Mouse (Mus musculus) midbrain, postnatal 0 days (tissue): ENCODE measurements around the gene Sec23a. TPM values are rescaled to one million over a fixed set of nuclear protein-coding genes. Genes with fewer than 3 reads are reported as not detected.

ENCODE experiments used
- ATAC-seq: fragments of 200-750 bp; cut with Nextera tagmentation; 2 replicates; pipeline ENCODE4 v1.8.0; 2017; ENCODE audit warnings: moderate number of reproducible peaks, mild to moderate bottlenecking, moderate TSS enrichment, moderate library complexity; ENCODE audit not compliant: low FRiP score
- DNase-seq: peaks from one replicate; pipeline ENCODE4 v3.0.0-alpha.2; 2015; ENCODE audit warnings: low spot score
- H3K27ac ChIP-seq: fragments of 300-500 bp; sonication (generic); 2 replicates; pipeline ENCODE4 v1.5.1; 2014; ENCODE audit warnings: low read depth, mild to moderate bottlenecking, low read length, mixed read lengths
- H3K27me3 ChIP-seq: fragments of 300-500 bp; sonication (generic); 2 replicates; pipeline ENCODE4 v1.6.1; 2014; ENCODE audit warnings: low read length, control low read depth, mixed read lengths; ENCODE audit not compliant: insufficient read depth
- H3K36me3 ChIP-seq: fragments of 300-500 bp; sonication (generic); 2 replicates; pipeline ENCODE4 v1.6.1; 2014; ENCODE audit warnings: low read length, control low read depth, mixed read lengths; ENCODE audit not compliant: insufficient read depth
- H3K4me1 ChIP-seq: fragments of 300-500 bp; sonication (generic); 2 replicates; pipeline ENCODE4 v1.6.1; 2014; ENCODE audit warnings: mild to moderate bottlenecking, control low read depth, antibody characterized with exemption, low read length, mixed read lengths; ENCODE audit not compliant: insufficient read depth
- H3K4me2 ChIP-seq: fragments of 300-500 bp; sonication (generic); 2 replicates; pipeline ENCODE4 v1.6.1; 2014; ENCODE audit warnings: low read depth, mild to moderate bottlenecking, low read length, mixed read lengths; ENCODE audit not compliant: poor library complexity, severe bottlenecking
- H3K4me3 ChIP-seq: fragments of 300-500 bp; sonication (generic); 2 replicates; pipeline ENCODE4 v1.5.1; 2014; ENCODE audit warnings: low read depth, mild to moderate bottlenecking, low read length, moderate library complexity
- H3K9ac ChIP-seq: fragments of 300-500 bp; sonication (generic); replicated peaks from 2 replicates; pipeline ENCODE4 v1.6.1; 2014; ENCODE audit warnings: mild to moderate bottlenecking, low read length, moderate library complexity, mixed read lengths; ENCODE audit not compliant: poor library complexity, severe bottlenecking
- H3K9me3 ChIP-seq: fragments of 300-500 bp; sonication (generic); 2 replicates; pipeline ENCODE4 v1.6.1; 2016; ENCODE audit warnings: low read length, control low read depth
- CTCF ChIP-seq: IDR thresholded peaks from 2 replicates; pipeline ENCODE4 v1.5.1; 2016; ENCODE audit warnings: antibody characterized with exemption, mild to moderate bottlenecking
- WGBS: fragments of 180-500 bp; shearing (Covaris S2); extraction: QIAGEN DNeasy Blood & Tissue Kit; methylation state at CpG from one replicate; pipeline ENCODE4 v1.1.7; 2014; 5-methylcytosine and 5-hydroxymethylcytosine counted together
- polyA plus RNA-seq: library from polyadenylated mRNA; unstranded; fragments of >200 nt; fragmentation: Nextera tagmentation; extraction: Ambion mirVana; gene quantifications from 2 replicates; pipeline ENCODE4 v1.2.1, GENCODE M21; 2015
- total RNA-seq: library from RNA; depleted of rRNA; stranded (reverse); fragments of >200 nt; gene quantifications from 2 replicates; pipeline ENCODE4 v1.2.3, GENCODE M21; 2014

Gene Sec23a
- total and polyA plus RNA-seq, 2 experiments from 2014 or later = 92.3 to 150 TPM

DNA sequence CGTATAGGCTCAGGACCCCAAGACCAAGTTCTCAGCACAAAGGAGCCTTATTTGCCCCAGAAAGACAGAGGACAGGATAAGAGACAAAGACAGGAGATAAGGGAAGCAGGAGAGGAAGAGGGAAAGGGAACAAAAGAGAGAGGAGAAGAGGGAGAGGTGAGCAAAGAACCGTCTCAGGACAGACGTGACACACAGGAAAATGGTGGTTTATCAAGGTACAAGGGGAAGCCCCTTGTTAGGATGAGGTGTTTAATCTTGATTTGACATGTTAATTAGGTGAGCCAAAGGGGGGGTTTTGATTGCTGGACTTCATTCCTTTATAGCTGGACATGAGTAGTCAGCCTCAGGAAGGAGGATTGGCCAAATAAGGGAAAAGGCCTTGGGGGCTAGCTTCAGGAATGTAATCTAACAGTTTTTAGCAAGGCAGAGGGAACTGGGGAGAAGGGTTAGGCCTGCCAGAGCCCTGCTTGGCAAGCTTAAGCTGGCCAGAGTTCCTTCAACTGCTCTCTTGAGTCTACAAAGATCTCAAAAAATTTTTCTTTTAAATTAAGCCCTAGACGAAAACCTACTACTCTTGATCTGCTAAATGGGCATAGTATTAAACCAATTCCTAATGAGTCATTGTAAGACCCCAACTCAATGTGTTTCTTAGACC lies 43.5 kb upstream of the Sec23a start:
- Histone ChIP-seq H3K27ac (no peak overlapping the region), H3K27me3 (no peaks in the 10 kb centered on the region), H3K9ac (no peak overlapping the region), H3K4me2 (no peak overlapping the region), H3K36me3 (0 out of 2 replicates have a peak, but pooled peaks cover 3% of the 10 kb centered on the region), H3K9me3 (no peaks in the 10 kb centered on the region), H3K4me1 (peaks cover 10% of the 10 kb centered on the region; the same call in 1 of the 2 replicates), H3K4me3 (no peak overlapping the region)
- 90% methylated on average over 4 of the region's 4 CpGs for whole genome bisulfite sequencing
- DNase-seq = no peak
- no peak for ATAC-seq
- no peak for TF ChIP-seq CTCF

GRCm38 (mm10) chr12:59053976-59054375 lies 42.2 kb upstream of the Sec23a start:
- H3K27ac ChIP-seq = no peak overlapping the region
- no peak for ATAC-seq

DNA sequence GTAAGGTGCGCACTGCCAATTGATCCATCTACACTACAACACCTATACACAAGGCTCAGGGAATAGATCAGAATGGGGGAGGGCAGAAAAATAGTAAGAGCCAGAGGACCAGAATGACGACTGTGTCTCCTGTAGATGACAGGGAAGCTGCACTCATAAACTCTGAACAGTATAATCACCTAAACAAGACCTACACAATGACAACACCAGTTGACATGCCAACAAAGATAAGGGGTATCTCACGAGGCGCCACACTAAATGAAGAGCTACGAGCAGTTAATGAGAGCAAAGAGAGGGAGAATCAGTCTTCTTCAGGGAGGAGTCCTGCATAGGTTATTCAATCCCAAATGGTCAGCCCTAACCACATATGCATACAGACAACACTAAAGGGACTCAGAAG lies 41.3 kb upstream of the Sec23a start:
- H3K4me3 ChIP-seq = no peak overlapping the region
- no peaks in the 10 kb centered on the region for H3K27me3 ChIP-seq
- ATAC-seq (no peak), DNase-seq (no peak)
- H3K27ac ChIP-seq = no peak overlapping the region
- H3K36me3 ChIP-seq = peaks cover 8% of the 10 kb centered on the region; the same call in 1 of the 2 replicates
- H3K4me2 ChIP-seq = no peak overlapping the region
- no peaks in the 10 kb centered on the region for H3K4me1 ChIP-seq
- WGBS = 91% methylated on average over 5 of the region's 5 CpGs
- no peak for TF ChIP-seq CTCF
- no peak overlapping the region for H3K9ac ChIP-seq
- H3K9me3 ChIP-seq = no peaks in the 10 kb centered on the region

More at GRCm38 (mm10) chr12:59053976-59054375, 42.2 kb upstream of the Sec23a start:
- Histone ChIP-seq H3K4me1 (0 out of 2 replicates have a peak, but pooled peaks cover under 1% of the 10 kb centered on the region), H3K9me3 (no peaks in the 10 kb centered on the region), H3K4me2 (no peak overlapping the region), H3K9ac (no peak overlapping the region), H3K36me3 (peaks cover 6% of the 10 kb centered on the region; the same call in 1 of the 2 replicates), H3K27me3 (no peaks in the 10 kb centered on the region), H3K4me3 (no peak overlapping the region)
- no peak for DNase-seq
- TF ChIP-seq CTCF = no peak

GRCm38 (mm10) chr12:59052470-59052869 lies 40.7 kb upstream of the Sec23a start:
- Histone ChIP-seq H3K36me3 (peaks cover 8% of the 10 kb centered on the region; the same call in 1 of the 2 replicates), H3K4me1 (no peaks in the 10 kb centered on the region), H3K27me3 (no peaks in the 10 kb centered on the region), H3K4me2 (no peak overlapping the region), H3K27ac (no peak overlapping the region), H3K9ac (no peak overlapping the region), H3K4me3 (no peak overlapping the region), H3K9me3 (no peaks in the 10 kb centered on the region)
- no peak for TF ChIP-seq CTCF
- ATAC-seq (no peak), DNase-seq (no peak)
- 98% methylated on average over 3 of the region's 3 CpGs for WGBS

DNA sequence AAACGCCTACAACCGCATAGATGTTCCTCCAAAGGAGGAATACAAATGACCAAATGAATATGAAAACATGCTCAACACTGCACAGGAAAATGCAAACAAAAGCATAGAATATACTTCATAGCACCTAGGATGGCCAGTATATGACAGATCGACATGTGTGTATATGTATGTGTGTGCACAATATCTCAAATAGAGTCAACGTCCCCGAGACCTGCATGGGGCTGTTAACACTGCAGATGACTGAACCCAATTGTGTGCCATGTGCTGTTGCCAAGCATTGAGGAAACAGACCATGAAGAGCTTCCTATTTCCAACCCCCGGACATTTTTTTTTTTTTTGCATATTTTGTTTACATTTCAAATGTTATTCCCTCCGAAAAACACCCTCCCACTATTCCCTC lies 29.0 kb upstream of the Sec23a start:
- H3K9ac ChIP-seq = no peak overlapping the region
- H3K4me1 ChIP-seq = no peaks in the 10 kb centered on the region
- 38% methylated on average over 7 of the region's 7 CpGs for WGBS
- no peak for TF ChIP-seq CTCF
- no peaks in the 10 kb centered on the region for H3K9me3 ChIP-seq
- no peak overlapping the region for H3K4me3 ChIP-seq
- H3K27me3 ChIP-seq = no peaks in the 10 kb centered on the region
- DNase-seq (peak; percentile 7), ATAC-seq (no peak)
- no peak overlapping the region for H3K27ac ChIP-seq
- no peak overlapping the region for H3K4me2 ChIP-seq
- H3K36me3 ChIP-seq = peaks cover 15% of the 10 kb centered on the region; the same call in 1 of the 2 replicates

DNA sequence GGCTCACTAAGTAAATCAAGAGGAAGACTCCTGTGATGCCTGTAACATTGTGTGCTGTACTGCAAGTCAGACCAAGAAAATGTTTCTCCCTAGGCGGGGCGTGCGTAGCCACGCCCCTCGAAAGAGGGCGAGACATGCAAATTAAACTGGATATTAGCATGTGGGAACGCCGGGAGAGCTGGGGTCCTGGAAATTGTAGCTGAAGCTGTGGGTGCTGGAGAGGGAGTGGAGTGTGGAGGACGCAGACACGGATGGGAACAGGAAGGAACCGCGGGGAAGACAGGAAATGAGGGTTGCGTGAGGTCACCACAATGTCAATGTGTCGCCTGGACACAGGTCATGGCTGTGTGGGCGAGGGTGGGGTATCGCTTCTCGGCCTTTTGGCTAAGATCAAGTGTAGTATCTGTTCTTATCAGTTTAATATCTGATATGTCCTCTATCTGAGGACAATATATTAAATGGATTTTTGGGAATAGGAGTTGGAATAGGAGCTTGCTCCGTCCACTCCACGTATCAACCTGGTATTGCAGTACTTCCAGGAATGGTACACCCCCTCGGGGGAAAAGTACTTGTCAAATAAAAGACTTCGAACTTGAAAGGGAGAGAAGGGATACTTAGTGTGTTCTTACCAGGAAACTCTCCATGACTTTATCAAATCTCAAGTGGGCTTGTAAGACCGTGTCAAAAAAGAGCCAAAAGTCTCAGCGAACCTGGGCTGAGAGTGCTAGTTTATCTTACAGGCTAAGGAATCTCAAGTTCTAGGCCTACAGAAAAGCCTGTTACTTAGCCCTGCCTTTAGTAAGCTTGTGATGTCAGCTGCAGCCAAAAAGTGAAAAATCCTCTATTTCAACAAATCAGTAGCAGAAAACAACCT lies 28.4 kb upstream of the Sec23a start:
- Histone ChIP-seq H3K27me3 (no peaks in the 10 kb centered on the region), H3K4me1 (no peaks in the 10 kb centered on the region), H3K9ac (no peak overlapping the region), H3K4me2 (peak overlapping the region; percentile 2; the same call in 1 of the 2 replicates), H3K36me3 (peaks cover 15% of the 10 kb centered on the region; the same call in 1 of the 2 replicates), H3K9me3 (no peaks in the 10 kb centered on the region), H3K4me3 (no peak overlapping the region), H3K27ac (peak overlapping the region; percentile 19; the same call in 1 of the 2 replicates)
- no peak for TF ChIP-seq CTCF
- 6% methylated on average over 23 of the region's 23 CpGs for whole genome bisulfite sequencing
- peak; percentile 57 for DNase-seq
- ATAC-seq = peak; percentile 77
